Mouse (Mus musculus): Measurements from ENCODE around the gene Chpf2.
A peak's percentile ranks its signal among the peaks of the same experiment; 100 is the strongest.
"Not testable (repeated sequence)": the region's sequence is repeated elsewhere in the genome, so short reads cannot be mapped to it uniquely, and the experiment has no call there.

Chpf2 gene

GRCm38 (mm10) chr5:24586547-24587199 lies at the start of gene Chpf2:
Chpf2 (plus strand) TSS chr5:24586741.
- peak; percentile 39 for DNase-seq (ENCODE audit: extremely low spot score, low read depth, low spot score)

- no peak for DNase-seq (ENCODE audit: extremely low spot score, low read depth, low spot score)
These were observed 48.9 kb upstream of the Chpf2 start for GRCm38 (mm10) chr5:24537618-24538017.

- no peak for DNase-seq (ENCODE audit: extremely low spot score, low read depth, low spot score)
These were observed 46.8 kb upstream of the Chpf2 start for GRCm38 (mm10) chr5:24539571-24540296.

- no peak for DNase-seq (ENCODE audit: extremely low spot score, low read depth, low spot score)
These were observed 46.0 kb upstream of the Chpf2 start, which contains the start of gene Asb10 for GRCm38 (mm10) chr5:24540387-24541143. Asb10 (minus strand) TSS chr5:24540978.

- no peak for DNase-seq (ENCODE audit: extremely low spot score, low read depth, low spot score)
These were observed 45.4 kb upstream of the Chpf2 start for GRCm38 (mm10) chr5:24541144-24541569.

GRCm38 (mm10) chr5:24542643-24543042 lies 43.9 kb upstream of the Chpf2 start:
- no peak for DNase-seq (ENCODE audit: extremely low spot score, low read depth, low spot score)

- DNase-seq (ENCODE audit: extremely low spot score, low read depth, low spot score): no peak
These were observed 35.8 kb upstream of the Chpf2 start for GRCm38 (mm10) chr5:24550598-24551316.

- no peak for DNase-seq (ENCODE audit: extremely low spot score, low read depth, low spot score)
These were observed 35.2 kb upstream of the Chpf2 start for GRCm38 (mm10) chr5:24551317-24551688.

GRCm38 (mm10) chr5:24553621-24554244 lies 32.8 kb upstream of the Chpf2 start:
- DNase-seq (ENCODE audit: extremely low spot score, low read depth, low spot score): no peak

- DNase-seq (ENCODE audit: extremely low spot score, low read depth, low spot score): not testable (repeated sequence)
These were observed 31.2 kb upstream of the Chpf2 start for GRCm38 (mm10) chr5:24555335-24555734.

GRCm38 (mm10) chr5:24556709-24557108 lies 29.8 kb upstream of the Chpf2 start, which contains the start of gene 4931409K22Rik:
4931409K22Rik (minus strand) TSS chr5:24556809.
- DNase-seq (ENCODE audit: extremely low spot score, low read depth, low spot score): no peak

GRCm38 (mm10) chr5:24575948-24576347 lies 10.6 kb upstream of the Chpf2 start:
- DNase-seq (ENCODE audit: extremely low spot score, low read depth, low spot score): no peak

- DNase-seq (ENCODE audit: extremely low spot score, low read depth, low spot score): no peak
These were observed 9.7 kb upstream of the Chpf2 start for GRCm38 (mm10) chr5:24576801-24577182.

GRCm38 (mm10) chr5:24577183-24577929 lies 9.2 kb upstream of the Chpf2 start, which contains the start of gene Abcf2:
Abcf2 (minus strand) TSS chr5:24577467.
- peak; percentile 100 for DNase-seq (ENCODE audit: extremely low spot score, low read depth, low spot score)

- DNase-seq (ENCODE audit: extremely low spot score, low read depth, low spot score): no peak
These were observed 8.2 kb upstream of the Chpf2 start for GRCm38 (mm10) chr5:24578109-24578963.

GRCm38 (mm10) chr5:24586106-24586505 lies 435 bp upstream of the Chpf2 start:
- DNase-seq (ENCODE audit: extremely low spot score, low read depth, low spot score): no peak

GRCm38 (mm10) chr5:24587200-24587577 lies 648 bp downstream of the Chpf2 start:
- no peak for DNase-seq (ENCODE audit: extremely low spot score, low read depth, low spot score)

- no peak for DNase-seq (ENCODE audit: extremely low spot score, low read depth, low spot score)
These were observed 3.3 kb downstream of the Chpf2 start for GRCm38 (mm10) chr5:24589511-24590500.

Measured in hindlimb bud, embryonic 11.5 days (tissue).